Mouse (Mus musculus): ENCODE data around the gene Gm3239. TPM values are rescaled to one million over a fixed set of nuclear protein-coding genes. Genes with fewer than 3 reads are reported as not detected.
"Not testable (repeated sequence)": the region's sequence is repeated elsewhere in the genome, so short reads cannot be mapped to it uniquely, and the experiment has no call there.

The Gm3239 gene
- polyA plus RNA-seq (2014; fragmentation: Nextera tagmentation; extraction: Ambion mirVana) = not detected in 2 replicates

GRCm38 (mm10) chr14:4663892-4664291 lies at the start of gene Gm3239:
Gene Gm3239, plus strand, starts transcription at chr14:4664192.
- H3K9me3 ChIP-seq (ENCODE audit: control insufficient read depth, low read length); ATAC-seq (ENCODE audit: low read depth); H3K4me3 ChIP-seq (ENCODE audit: low read depth, low read length); H3K4me1 ChIP-seq (ENCODE audit: control insufficient read depth, insufficient read depth, low read length); DNase-seq (ENCODE audit: low spot score); H3K27me3 ChIP-seq (replicated peaks; ENCODE audit: control insufficient read depth, insufficient read depth, low read length); H3K9ac ChIP-seq (ENCODE audit: low read depth, low read length); H3K36me3 ChIP-seq (ENCODE audit: control insufficient read depth, insufficient read depth, low read length); H3K27ac ChIP-seq (replicated peaks; ENCODE audit: low read depth, low read length); H3K4me2 ChIP-seq (ENCODE audit: low read depth, low read length): not testable (repeated sequence)
- WGBS = no CpG with 5 or more reads among the region's 2 CpGs

GRCm38 (mm10) chr14:4632052-4632451 lies 31.9 kb upstream of the Gm3239 start, which contains the start of gene Gm8159:
Gene Gm8159, plus strand, starts transcription at chr14:4632352.
- H3K4me2 ChIP-seq (ENCODE audit: low read depth, low read length); H3K27me3 ChIP-seq (replicated peaks; ENCODE audit: control insufficient read depth, insufficient read depth, low read length); H3K9ac ChIP-seq (ENCODE audit: low read depth, low read length); H3K9me3 ChIP-seq (ENCODE audit: control insufficient read depth, low read length); H3K27ac ChIP-seq (replicated peaks; ENCODE audit: low read depth, low read length); H3K4me3 ChIP-seq (ENCODE audit: low read depth, low read length); H3K4me1 ChIP-seq (ENCODE audit: control insufficient read depth, insufficient read depth, low read length); H3K36me3 ChIP-seq (ENCODE audit: control insufficient read depth, insufficient read depth, low read length); ATAC-seq (ENCODE audit: low read depth); DNase-seq (ENCODE audit: low spot score): not testable (repeated sequence)
- WGBS = no CpG with 5 or more reads among the region's 2 CpGs

GRCm38 (mm10) chr14:4649309-4649708 lies 14.7 kb upstream of the Gm3239 start:
- H3K4me1 ChIP-seq (ENCODE audit: control insufficient read depth, insufficient read depth, low read length); H3K36me3 ChIP-seq (ENCODE audit: control insufficient read depth, insufficient read depth, low read length); ATAC-seq (ENCODE audit: low read depth); H3K9me3 ChIP-seq (ENCODE audit: control insufficient read depth, low read length); H3K27me3 ChIP-seq (replicated peaks; ENCODE audit: control insufficient read depth, insufficient read depth, low read length); H3K9ac ChIP-seq (ENCODE audit: low read depth, low read length); H3K27ac ChIP-seq (replicated peaks; ENCODE audit: low read depth, low read length); DNase-seq (ENCODE audit: low spot score): not testable (repeated sequence)
- peak overlapping the region; percentile 53 for H3K4me2 ChIP-seq (ENCODE audit: low read depth, low read length)
- peak overlapping the region; percentile 14; the same call in 1 of the 2 replicates for H3K4me3 ChIP-seq (ENCODE audit: low read depth, low read length)
- WGBS = no CpG with 5 or more reads among the region's 18 CpGs

- not testable (repeated sequence) for H3K4me2 ChIP-seq (ENCODE audit: low read depth, low read length); H3K27ac ChIP-seq (replicated peaks; ENCODE audit: low read depth, low read length); H3K4me1 ChIP-seq (ENCODE audit: control insufficient read depth, insufficient read depth, low read length); DNase-seq (ENCODE audit: low spot score); H3K9ac ChIP-seq (ENCODE audit: low read depth, low read length); ATAC-seq (ENCODE audit: low read depth); H3K27me3 ChIP-seq (replicated peaks; ENCODE audit: control insufficient read depth, insufficient read depth, low read length); H3K4me3 ChIP-seq (ENCODE audit: low read depth, low read length); H3K9me3 ChIP-seq (ENCODE audit: control insufficient read depth, low read length); H3K36me3 ChIP-seq (ENCODE audit: control insufficient read depth, insufficient read depth, low read length)
- WGBS = 0% methylated on average over 2 of the region's 9 CpGs
These were observed 13.7 kb upstream of the Gm3239 start for GRCm38 (mm10) chr14:4650324-4650723.

GRCm38 (mm10) chr14:4708938-4709337 lies 44.9 kb downstream of the Gm3239 start, which contains the start of gene Gm7876:
Gene Gm7876, plus strand, starts transcription at chr14:4709238.
- 56% methylated on average over 1 of the region's 2 CpGs for WGBS
- H3K36me3 ChIP-seq (ENCODE audit: control insufficient read depth, insufficient read depth, low read length); DNase-seq (ENCODE audit: low spot score); ATAC-seq (ENCODE audit: low read depth); H3K4me2 ChIP-seq (ENCODE audit: low read depth, low read length); H3K9ac ChIP-seq (ENCODE audit: low read depth, low read length); H3K4me3 ChIP-seq (ENCODE audit: low read depth, low read length); H3K9me3 ChIP-seq (ENCODE audit: control insufficient read depth, low read length); H3K27me3 ChIP-seq (replicated peaks; ENCODE audit: control insufficient read depth, insufficient read depth, low read length); H3K27ac ChIP-seq (replicated peaks; ENCODE audit: low read depth, low read length); H3K4me1 ChIP-seq (ENCODE audit: control insufficient read depth, insufficient read depth, low read length): not testable (repeated sequence)

Other genes starting within 250 kb of the Gm3239 start
- gene Gm3164, start 248.7 kb upstream of the Gm3239 start, polyA plus RNA-seq (2014; fragmentation: Nextera tagmentation; extraction: Ambion mirVana) = 0.22 and 0.50 TPM in 2 replicates
- not detected in 2 replicates for gene Gm3173, start 233.2 kb upstream of the Gm3239 start, polyA plus RNA-seq (2014; fragmentation: Nextera tagmentation; extraction: Ambion mirVana)
- not detected in 2 replicates for gene Gm3182, start 182.4 kb upstream of the Gm3239 start, polyA plus RNA-seq (2014; fragmentation: Nextera tagmentation; extraction: Ambion mirVana)
- gene Gm3047, start 108.8 kb upstream of the Gm3239 start, polyA plus RNA-seq (2014; fragmentation: Nextera tagmentation; extraction: Ambion mirVana) = not detected in 2 replicates
- not detected in 2 replicates for gene Gm8159, start 31.8 kb upstream of the Gm3239 start, polyA plus RNA-seq (2014; fragmentation: Nextera tagmentation; extraction: Ambion mirVana)
- not detected in 2 replicates for gene Gm7876, start 45.0 kb downstream of the Gm3239 start, polyA plus RNA-seq (2014; fragmentation: Nextera tagmentation; extraction: Ambion mirVana)
- gene Gm3252, start 62.6 kb downstream of the Gm3239 start, polyA plus RNA-seq (2014; fragmentation: Nextera tagmentation; extraction: Ambion mirVana) = 0.16 and 0.18 TPM in 2 replicates
- not detected in 2 replicates for gene Gm9602, start 112.1 kb downstream of the Gm3239 start, polyA plus RNA-seq (2014; fragmentation: Nextera tagmentation; extraction: Ambion mirVana)
- gene Gm3269, start 173.9 kb downstream of the Gm3239 start, polyA plus RNA-seq (2014; fragmentation: Nextera tagmentation; extraction: Ambion mirVana) = not detected in 2 replicates
- 0.28 and 0.81 TPM in 2 replicates for gene Gm3264, start 191.4 kb downstream of the Gm3239 start, polyA plus RNA-seq (2014; fragmentation: Nextera tagmentation; extraction: Ambion mirVana)
- not detected in 2 replicates for gene Gm3278, start 228.2 kb downstream of the Gm3239 start, polyA plus RNA-seq (2014; fragmentation: Nextera tagmentation; extraction: Ambion mirVana)